Mouse (Mus musculus) kidney, postnatal 4 days (tissue): ENCODE data around the gene Gas2l3.

Experiments used
- DNase-seq, 2 experiments: peaks; one replicate each; pipeline ENCODE4 v3.0.0; 2021; ENCODE audit warnings: mixed read lengths in 2 of 2

The Gas2l3 gene

DNA sequence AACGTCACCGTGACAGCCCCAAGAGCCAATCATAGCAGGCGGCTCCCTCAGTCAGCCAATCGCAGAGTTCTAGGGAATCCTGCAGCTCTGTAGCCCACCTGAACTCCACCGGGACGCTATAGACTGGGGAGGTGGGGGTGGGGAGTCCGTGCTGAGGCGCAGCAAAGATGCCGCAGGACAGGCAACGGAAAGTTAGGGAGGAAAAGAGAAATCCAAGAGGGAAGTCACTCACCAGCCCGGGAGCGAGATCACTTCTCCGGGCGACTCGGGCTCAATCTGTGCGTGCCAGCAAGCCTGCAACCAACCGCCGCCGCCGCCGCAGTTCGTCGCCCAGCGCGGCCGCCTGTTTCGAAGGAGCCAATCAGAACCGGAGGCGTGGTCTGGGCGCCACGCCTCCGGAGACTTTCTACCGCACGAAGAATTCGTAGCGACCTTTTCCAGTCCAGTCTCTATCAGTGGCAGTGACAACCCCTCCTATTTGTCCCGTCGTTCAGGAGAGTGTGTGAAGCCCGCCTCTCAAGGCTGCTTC lies at the start of gene Gas2l3:
TSS of gene Gas2l3 (minus strand) at position 345 of the 529 bp plus-strand sequence.
- peak; percentile 88 to 93 for DNase-seq

DNA sequence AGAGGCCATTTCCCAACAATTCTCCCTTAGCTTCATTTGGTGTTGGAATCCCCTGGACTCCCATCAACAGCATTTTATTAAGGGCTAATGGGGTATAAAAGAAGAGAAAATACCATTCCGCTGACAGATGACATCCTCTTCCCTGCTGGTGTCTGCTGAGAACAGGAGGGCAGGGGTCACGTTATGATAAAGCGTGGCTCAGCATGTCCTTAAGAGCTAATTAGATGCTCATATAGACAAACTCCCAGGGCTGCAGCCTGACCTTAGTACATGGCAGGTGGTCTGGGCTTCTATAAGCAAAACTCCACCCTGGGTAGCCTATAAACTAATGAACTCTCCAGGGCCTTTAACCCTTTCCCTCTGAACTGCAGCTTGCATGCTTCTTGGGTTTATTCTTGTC lies 47.6 kb upstream of the Gas2l3 start:
- DNase-seq: no peak

DNA sequence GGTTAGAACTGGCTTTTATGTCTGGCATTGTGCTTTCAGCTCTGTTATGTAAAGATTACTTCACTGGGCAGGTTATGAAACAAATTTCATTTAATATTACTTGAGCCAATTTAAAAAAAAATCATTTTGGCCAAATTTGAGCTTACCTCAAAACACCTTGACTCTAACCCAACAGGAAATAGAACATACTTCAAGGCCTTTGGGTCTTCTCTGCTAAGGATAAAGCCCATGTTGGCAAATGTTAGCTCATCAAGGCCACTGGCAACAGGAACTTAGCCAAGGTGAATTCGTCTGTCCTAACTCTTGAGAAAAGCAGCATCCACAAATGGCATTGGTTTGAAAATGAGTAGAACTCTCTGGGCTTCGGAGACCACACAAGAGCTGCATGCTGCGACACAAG lies 46.5 kb upstream of the Gas2l3 start:
- DNase-seq: no peak

DNA sequence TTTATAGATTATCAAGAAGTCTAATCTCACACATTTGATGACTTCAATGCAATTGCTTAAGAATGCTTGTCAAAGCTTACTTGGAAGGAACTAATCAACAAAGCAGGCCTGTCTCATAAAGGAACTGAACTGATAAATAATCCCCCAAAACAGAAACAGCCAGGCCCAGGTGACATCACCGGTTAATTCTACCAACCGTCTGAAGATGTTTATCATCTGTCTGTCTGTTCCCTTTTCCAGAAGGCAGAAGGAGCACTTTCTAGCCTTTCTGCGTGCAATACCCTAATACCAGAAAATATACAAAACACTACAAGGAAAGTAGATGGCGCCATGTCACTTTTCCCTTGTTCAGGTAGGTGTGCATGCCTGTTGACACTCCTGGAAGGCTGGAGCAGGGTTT lies 45.7 kb upstream of the Gas2l3 start:
- no peak for DNase-seq

DNA sequence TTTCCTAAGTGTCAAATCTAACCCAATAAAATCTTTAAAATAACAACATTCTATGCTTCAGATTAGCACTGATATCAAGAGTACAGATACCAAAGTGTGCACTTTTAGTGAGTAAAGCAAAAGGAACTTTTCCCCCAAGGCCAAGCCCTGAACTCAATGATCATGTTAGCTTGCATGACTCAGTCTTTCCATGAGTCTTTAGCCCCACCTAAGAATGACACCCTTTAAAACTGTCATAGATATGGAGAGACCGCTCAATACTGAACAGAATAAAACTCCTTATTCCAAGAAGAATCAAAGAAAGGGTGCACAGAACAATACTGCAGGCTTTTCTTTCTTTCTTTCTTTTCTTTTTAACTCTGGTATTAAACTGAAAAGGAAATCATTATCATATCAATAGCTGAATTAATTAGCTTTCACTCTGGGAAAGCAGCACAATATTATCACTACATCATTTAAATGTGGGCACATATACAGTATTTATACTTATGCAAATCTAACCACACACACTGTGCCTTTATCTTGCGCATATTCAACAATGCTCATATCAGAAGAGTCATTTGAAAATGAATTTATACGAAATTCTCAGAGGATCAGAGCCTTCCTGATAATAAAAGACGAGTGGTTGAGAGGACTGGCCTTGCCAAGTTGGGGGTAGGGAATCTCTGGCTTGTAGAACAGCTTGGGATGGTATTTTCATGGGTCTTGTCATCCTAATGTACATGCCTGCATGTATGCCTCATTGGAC lies 43.4 kb upstream of the Gas2l3 start:
- no peak for DNase-seq

DNA sequence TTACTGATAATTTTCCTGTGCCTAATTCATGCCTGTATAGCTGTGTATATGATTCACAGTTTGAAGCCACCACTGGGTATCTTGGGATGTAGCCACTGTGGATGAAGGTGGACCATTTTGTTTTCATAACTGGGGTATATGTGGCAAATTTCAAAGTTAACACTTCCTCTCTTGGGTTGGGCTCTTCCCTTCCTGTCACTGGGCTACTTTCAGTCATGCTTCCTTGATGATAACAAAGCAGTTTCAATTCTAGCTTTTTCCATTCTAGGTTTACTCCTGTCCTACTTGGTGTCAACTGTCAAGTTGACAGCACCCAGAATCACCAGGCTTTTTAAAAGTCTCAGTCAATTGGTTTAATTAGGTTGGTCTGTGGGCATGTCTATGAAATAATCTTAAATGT lies 41.1 kb upstream of the Gas2l3 start:
- no peak for DNase-seq

DNA sequence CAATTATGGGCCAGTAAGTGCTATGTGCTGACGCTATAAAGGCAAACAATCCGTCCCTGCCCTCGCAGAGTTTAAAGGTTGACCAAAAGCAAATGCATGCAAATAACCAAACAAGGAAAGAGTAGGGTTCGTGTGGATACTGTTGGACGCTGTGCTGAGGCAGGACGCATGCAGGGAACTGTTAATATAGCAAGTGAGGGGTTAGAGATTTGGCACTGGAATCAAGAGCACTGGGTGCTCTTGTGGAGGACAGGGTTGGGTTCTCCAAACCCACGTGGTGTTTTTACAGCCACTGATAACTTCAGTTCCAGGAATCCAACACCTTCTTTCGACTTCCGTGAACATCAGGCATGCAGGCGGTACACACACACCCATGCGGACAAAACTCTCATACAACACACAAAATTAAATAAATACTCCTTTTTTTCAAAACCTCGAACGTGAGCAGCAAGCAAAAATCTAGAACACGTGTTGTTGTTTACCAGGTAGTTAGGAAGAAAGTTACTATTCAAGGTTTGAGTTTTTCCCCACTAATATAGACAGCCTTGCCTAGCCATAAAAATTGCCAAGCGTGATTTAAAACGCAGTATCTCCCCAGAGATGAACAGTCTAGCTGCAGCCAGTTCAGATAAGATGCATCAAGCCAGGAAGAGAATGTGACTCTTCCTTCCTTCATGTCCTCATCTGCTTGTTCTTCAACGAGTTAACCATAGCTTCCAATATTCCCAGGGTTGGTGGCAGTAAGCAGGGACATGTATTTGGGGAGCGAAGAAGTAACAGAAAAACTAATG lies 40.2 kb upstream of the Gas2l3 start:
- no peak for DNase-seq

DNA sequence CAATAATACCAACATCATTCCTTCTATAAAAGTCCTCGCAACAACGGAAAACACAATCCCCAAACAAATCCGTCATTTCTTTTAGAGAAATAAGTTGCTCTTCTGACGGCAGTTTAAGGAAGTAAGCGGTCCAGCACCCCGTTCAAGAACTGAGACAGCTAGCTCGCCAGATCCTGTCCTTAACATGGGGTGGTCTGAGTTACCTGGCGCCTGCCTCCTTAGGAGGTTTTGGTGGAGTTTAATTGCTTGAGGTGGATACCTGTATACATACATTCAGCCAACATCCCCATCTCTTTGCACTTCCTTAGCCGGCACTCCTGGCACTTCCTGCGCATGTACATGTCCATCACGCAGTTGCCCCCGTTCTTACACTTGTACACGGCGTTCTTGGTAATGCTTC lies 39.3 kb upstream of the Gas2l3 start:
- no peak for DNase-seq

DNA sequence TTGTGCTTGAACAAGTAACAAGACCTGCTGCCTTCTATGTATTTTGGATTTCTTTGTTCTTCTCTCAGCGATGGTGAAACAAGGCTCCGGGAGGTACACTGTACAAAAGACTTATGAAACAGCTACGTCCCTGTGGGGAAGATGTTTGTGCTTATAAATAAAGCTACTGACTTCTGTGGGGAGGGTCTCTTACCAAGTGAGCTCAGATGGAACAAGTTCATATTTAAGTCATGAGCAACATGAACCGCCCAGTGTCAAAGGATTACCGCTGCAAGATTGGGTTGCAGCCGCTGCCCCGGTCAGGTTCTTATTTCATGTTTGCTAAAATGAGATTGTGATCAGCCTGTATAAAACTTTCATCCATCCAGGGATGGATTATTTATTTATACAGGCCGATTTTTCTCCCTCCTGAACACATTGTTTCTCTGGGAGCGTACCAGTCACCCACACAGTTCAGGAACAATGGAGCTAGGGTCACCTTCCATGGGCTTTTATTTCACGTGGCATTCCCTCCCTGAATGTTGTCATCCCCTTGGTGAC lies 38.4 kb upstream of the Gas2l3 start:
- no peak for DNase-seq

DNA sequence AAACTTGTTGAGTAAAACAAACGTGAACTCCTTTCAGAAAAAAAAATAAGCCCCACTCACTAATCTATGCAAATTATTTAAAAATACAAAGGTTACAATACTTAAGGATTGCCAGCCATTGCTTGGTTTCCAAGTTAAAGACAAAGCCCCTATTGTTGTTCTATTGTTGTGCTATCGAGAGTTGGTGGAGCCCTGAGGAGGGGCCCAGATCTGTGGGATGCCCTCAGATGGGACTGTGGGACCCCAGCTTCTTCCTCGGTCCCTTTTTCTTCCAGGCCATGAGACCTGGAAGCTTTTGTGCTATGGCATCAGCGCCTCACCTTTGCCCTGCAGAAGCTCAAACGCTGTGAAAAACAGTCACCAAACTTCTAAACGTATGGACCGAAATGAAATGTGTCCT lies 37.9 kb upstream of the Gas2l3 start:
- no peak for DNase-seq

DNA sequence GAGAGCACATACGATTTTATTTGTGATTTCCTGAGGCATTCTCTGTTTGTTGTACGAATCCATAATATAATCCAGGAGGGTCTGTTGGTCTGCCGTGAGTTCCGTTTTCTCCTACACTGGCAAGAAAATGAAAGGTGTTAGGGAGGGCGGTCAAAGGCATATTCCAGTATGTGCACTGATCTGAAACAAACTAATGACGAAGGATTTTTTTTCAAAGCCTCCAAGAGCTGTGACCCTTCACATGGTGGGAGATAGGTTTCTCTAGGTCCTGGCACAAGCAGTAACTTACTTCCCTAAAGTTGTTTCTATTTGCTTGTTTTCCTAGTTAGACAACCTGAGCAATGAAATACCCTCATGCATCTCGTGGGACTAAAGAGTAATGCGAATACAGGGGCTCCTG lies 35.0 kb upstream of the Gas2l3 start:
- DNase-seq: no peak

DNA sequence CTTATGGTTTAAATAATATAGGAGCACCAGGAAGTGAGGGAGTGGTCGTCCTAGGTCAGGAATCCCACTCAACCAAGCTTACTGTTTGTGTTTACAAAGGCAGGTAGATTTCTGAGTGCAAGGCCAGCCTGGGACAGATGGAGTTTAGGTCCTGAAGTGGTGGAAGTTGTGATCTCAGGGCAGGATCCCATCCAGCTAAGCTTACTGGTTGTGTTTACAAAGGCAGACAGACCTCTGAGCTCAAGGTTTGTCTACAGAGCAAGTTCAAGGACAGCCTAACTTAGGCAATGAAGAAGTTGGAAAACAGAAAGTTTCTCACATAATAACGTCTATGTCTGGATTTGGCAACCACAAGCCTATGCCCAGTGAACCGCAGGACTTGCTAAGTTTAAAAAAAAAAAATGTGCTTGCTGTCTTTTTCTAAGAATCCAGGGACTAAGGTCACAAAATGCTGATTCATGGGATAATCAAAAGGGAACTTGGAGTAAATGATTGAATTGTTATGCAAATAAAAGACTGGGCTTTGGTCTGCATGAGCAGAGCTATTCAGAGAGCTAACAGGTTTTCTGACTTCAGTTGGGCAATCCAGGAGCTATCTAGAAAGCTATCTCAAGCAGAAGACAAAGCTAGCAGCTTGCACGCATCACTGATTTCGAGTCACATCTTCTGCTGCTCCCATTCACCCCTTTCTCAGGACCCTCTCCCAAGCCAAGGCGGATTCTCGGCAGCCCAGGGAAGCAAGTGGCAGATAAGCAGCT lies 27.0 kb upstream of the Gas2l3 start:
- no peak for DNase-seq

DNA sequence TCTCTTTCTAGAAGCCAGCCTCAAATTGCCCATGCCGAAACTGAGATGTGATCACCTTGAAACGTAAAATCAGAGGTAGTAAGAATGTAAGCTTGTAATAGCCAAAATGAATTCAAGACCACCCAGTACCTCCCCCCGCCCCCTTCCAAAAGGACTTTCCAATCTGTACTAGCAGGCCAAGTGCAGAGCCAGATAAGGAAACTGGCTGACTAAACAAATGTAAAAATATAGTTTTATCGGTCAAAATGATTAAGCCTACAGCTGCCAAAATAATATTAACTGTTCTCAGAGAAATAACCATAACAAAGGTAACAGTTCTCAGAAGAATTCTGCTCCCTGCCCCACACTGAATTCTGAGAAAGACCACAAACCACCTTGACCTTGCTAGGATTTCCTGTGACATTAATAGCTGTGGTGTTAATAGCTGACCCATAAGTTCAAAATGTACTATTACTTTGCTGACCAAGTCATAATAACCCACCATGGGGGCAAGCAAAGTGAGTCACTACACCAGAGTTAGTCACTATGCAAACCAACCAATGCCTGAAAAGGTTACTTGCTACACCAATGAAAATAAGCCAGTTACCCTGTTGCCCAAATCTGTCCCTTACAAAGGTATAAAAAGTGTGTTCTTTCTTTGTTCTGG lies 21.1 kb upstream of the Gas2l3 start:
- DNase-seq: no peak

DNA sequence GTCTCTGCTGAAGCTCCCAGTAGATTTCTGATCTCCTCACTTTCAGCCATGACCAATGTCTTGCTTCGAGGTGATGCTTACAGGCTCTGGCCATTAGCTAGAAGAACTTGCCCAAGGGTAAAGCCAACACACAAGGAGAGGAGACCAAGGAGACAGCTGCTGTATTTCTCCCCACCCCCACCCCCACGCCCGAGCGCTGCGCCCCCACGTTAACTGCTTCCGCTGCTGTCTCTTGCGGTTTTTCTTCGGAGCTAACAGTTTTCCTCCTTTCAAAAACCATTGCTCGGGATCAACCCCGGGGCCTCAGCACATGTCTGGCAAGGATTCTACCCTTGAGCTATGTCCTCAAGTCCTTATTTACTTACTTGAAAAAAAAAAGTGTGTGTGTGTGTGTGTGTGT lies 19.1 kb upstream of the Gas2l3 start:
- DNase-seq: peak in 1 of 2 experiments; percentile 11

DNA sequence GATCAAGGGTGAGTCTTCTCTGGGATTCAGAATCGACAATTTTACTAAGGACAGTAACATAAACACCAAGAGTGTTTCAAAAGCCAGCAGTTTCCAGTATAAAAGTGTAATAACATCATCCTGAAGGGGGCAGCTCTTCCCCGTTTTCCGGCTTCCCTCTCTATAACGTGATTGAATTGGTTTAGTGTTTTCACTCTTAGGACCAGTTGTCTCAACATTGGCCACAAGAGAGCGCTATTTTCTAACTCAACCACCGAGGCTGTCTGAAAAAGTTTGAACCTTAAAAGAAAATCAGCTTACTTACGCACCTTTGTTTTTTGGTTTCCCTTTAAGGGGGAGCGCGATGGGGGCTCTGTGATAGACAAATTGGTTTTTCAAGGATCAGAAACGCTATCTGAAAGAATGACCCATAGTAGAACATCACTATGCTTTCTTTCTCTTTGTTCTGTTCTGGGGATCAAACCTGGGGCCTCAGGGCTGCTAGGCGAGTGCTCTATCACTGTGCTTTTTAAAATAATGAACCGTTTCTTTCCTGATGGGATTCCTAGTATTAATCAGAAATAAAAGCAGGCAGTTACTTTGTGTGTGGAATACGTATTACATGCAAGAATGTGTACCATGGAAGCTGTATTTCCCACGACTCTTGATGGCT lies 18.2 kb upstream of the Gas2l3 start:
- peak; percentile 74 to 82 for DNase-seq

DNA sequence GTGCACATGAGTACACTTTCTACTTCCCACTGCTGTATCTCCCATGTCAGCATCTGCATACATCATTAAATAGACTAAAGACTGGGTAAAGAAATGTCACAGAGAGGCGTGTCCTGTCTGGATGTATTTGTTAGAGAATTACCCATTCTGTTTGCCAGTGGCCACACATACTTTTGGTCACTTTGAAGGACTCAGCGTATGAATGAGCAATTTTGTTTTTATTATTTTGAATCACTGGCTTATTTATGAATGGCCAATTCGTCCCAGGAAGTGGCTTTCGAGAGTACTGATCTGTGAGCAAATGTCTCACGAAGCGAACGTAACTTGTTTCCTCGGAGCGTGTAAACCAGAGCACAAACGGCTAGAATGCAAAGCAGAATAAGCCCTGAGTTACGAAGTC lies 17.2 kb upstream of the Gas2l3 start:
- no peak for DNase-seq

DNA sequence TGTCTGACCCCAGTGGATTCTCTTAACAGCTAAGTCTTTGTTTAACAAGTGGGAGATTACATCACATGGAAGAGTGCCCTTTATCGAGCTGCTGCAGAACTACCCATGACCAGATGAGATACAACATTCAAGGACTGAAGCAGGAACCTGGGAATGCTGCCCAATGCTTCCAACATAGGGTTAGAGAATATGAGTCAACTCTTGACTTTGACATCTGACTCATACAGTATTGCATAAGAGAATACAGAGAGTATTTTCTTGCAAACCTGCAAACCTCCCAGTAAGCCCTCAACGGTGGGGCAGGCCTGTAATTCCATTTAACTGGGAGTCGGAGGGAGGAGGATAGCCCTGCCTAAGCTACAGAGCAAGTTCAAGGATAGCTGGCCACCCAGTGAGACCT lies 15.0 kb upstream of the Gas2l3 start:
- DNase-seq: no peak

DNA sequence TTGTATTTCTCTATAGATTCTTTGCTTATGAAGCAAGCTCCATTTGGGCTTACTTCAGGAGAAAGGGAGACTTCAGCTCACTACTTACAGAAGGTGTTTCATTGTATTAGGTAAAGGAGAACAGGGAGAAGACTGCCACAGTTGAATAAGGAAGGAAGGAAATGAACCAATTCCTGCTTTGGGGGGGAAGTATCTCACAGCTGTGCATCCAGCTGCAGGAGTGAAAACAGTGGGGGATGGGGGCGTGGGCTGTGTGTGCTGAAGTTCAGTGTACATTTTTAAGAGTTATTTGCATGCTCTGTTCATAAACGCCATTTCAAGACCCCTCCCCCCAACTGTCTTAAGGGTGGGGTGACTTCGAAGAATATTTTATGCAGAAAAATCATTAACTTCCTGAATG lies 10.0 kb upstream of the Gas2l3 start:
- peak in 1 of 2 experiments; percentile 11 for DNase-seq

DNA sequence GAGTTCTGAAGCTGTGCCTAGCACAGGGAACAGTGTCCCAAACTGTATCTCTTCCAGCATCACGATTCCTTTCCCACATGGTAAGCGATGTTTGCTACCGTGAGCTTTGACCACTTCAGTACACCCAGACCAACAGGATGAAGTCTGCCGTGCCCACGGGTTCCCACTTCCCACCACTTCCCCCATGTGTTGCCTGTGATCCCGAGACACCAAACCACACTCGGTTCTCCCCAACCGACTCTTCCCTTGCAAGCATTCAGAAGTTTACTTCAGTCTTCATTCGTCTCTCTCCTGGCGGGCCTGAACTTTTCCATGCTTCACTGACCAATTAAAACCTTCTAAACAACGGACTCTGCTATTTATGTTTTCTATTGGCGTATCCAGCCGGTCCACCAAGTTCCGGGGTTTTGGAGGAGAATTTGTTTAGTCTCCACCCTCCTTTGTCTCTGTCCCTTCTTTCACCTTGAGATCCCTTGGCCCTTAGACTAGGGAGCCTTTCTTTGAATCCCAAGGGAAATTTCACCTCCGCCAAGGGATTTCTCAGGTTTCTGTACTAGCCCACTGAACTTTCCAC lies 9.4 kb upstream of the Gas2l3 start:
- no peak for DNase-seq

DNA sequence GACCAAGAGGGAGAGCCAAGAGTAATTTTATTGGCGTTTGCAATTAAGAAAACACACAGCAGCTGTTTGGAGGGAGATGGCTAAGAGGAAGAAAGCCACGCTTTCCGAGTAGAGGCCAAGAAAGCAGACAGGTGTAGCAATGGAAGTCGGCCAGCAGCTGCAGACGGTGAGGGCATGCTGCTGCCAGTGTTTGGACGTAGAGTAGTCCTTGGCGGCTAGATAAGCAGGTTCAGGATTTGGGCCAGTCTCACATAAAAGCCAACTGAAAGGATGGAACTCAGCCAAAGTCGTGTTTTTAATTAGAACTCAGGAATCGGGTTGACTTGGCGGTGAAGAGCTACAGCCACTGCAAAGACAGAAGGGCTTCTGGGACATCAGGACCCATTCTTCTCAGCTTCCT lies 6.6 kb upstream of the Gas2l3 start:
- peak in 1 of 2 experiments; percentile 7 for DNase-seq

DNA sequence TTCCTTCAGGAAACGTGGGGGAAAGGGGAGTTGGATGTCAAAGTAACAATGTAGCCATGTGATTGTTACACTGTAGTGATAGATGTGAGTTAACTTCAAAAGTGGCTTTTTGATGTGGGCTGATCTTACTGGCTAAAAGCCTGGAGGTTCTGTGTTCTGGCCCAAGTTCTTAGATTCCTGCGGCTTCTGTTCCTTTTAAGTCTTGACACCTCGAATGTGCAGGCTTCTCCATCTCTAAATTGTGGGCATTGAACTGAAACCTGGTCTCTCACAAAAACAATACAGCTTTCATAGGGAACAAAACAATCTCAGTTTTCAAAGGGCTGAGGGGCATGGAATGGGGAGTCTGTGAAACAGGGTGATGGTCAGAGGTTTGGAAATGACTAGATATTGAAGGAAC lies 614 bp upstream of the Gas2l3 start:
- DNase-seq: no peak
